Mouse (Mus musculus) gastrocnemius, postnatal 25 days (tissue): ENCODE results near the gene Plac9b. TPM values are rescaled to one million over a fixed set of nuclear protein-coding genes. Genes with fewer than 3 reads are reported as not detected.
"Not testable (repeated sequence)": the region's sequence is repeated elsewhere in the genome, so short reads cannot be mapped to it uniquely, and the experiment has no call there.

Experiments
- DNase-seq: peaks from one replicate; pipeline ENCODE4 v3.0.0; 2022
- long read RNA-seq, 2 experiments: library from polyadenylated mRNA; stranded (forward); transcript quantifications; one replicate each; pipeline ENCODE4 v2.0.0; 2021
- total RNA-seq, 2 experiments: library from RNA; stranded (reverse); gene quantifications; 1 replicate in 1 of 2; 2 replicates in 1 of 2; pipeline ENCODE4 v1.2.3; 2021

Gene Plac9b
- total RNA-seq = 10 to 100 TPM; 26.0 to 59.2 TPM
- long read RNA-seq, experiment 1, transcript Plac9b-203 (4 exons, 1,040 nt) = major isoform, 32 of 38 reads
- long read RNA-seq, experiment 1, partial matches to known transcripts = 4 of 38 reads
- long read RNA-seq, experiment 1, other reads (novel, unspliced or antisense) = 1 of 38 reads
- long read RNA-seq, experiment 2, transcript Plac9b-203 (4 exons, 1,040 nt) = major isoform, 27 of 31 reads
- long read RNA-seq, experiment 2, partial matches to known transcripts = 3 of 31 reads
- long read RNA-seq, experiment 2, other reads (novel, unspliced or antisense) = 1 of 31 reads

GRCm38 (mm10) chr14:26182380-26182779, at the start of gene Plac9b:
Gene Plac9b (minus strand): TSS chr14:26182480.
- not testable (repeated sequence) for DNase-seq

- DNase-seq = not testable (repeated sequence)
Observed at GRCm38 (mm10) chr14:26216233-26217000, 34.1 kb upstream of the Plac9b start.

- not testable (repeated sequence) for DNase-seq
Observed at GRCm38 (mm10) chr14:26206926-26207247, 24.6 kb upstream of the Plac9b start, which contains the start of gene Tmem254b. Gene Tmem254b (minus strand): TSS chr14:26207041.

GRCm38 (mm10) chr14:26206197-26206925, 24.1 kb upstream of the Plac9b start:
- DNase-seq = not testable (repeated sequence)

- not testable (repeated sequence) for DNase-seq
Observed at GRCm38 (mm10) chr14:26197851-26198250, 15.6 kb upstream of the Plac9b start.

- DNase-seq = not testable (repeated sequence)
Observed at GRCm38 (mm10) chr14:26188361-26188760, 6.1 kb upstream of the Plac9b start.

- not testable (repeated sequence) for DNase-seq
Observed at GRCm38 (mm10) chr14:26186638-26187037, 4.4 kb upstream of the Plac9b start.

GRCm38 (mm10) chr14:26181660-26182059, 620 bp downstream of the Plac9b start:
- DNase-seq = not testable (repeated sequence)

- DNase-seq = not testable (repeated sequence)
Observed at GRCm38 (mm10) chr14:26175028-26175427, 7.3 kb downstream of the Plac9b start.

- not testable (repeated sequence) for DNase-seq
Observed at GRCm38 (mm10) chr14:26173955-26174354, 8.3 kb downstream of the Plac9b start.

- not testable (repeated sequence) for DNase-seq
Observed at GRCm38 (mm10) chr14:26165266-26165665, 17.0 kb downstream of the Plac9b start.

- not testable (repeated sequence) for DNase-seq
Observed at GRCm38 (mm10) chr14:26162423-26162822, 19.9 kb downstream of the Plac9b start.

- DNase-seq = not testable (repeated sequence)
Observed at GRCm38 (mm10) chr14:26161156-26161555, 21.1 kb downstream of the Plac9b start.

GRCm38 (mm10) chr14:26156032-26156431, 26.2 kb downstream of the Plac9b start:
- not testable (repeated sequence) for DNase-seq

- DNase-seq = not testable (repeated sequence)
Observed at GRCm38 (mm10) chr14:26147095-26147494, 35.2 kb downstream of the Plac9b start.

- not testable (repeated sequence) for DNase-seq
Observed at GRCm38 (mm10) chr14:26119095-26119494, 63.2 kb downstream of the Plac9b start.

- not testable (repeated sequence) for DNase-seq
Observed at GRCm38 (mm10) chr14:26118550-26119000, 63.7 kb downstream of the Plac9b start.

- DNase-seq = not testable (repeated sequence)
Observed at GRCm38 (mm10) chr14:26118150-26118549, 64.1 kb downstream of the Plac9b start, which contains the start of gene Duxbl2. Gene Duxbl2 (plus strand): TSS chr14:26118349.
